Mouse (Mus musculus): ENCODE results near the gene Sgms2. TPM values are rescaled to one million over a fixed set of nuclear protein-coding genes. Genes with fewer than 3 reads are reported as not detected.

The Sgms2 gene
- polyA plus RNA-seq, 1 experiment from 2014 or later: 1.5 TPM

DNA sequence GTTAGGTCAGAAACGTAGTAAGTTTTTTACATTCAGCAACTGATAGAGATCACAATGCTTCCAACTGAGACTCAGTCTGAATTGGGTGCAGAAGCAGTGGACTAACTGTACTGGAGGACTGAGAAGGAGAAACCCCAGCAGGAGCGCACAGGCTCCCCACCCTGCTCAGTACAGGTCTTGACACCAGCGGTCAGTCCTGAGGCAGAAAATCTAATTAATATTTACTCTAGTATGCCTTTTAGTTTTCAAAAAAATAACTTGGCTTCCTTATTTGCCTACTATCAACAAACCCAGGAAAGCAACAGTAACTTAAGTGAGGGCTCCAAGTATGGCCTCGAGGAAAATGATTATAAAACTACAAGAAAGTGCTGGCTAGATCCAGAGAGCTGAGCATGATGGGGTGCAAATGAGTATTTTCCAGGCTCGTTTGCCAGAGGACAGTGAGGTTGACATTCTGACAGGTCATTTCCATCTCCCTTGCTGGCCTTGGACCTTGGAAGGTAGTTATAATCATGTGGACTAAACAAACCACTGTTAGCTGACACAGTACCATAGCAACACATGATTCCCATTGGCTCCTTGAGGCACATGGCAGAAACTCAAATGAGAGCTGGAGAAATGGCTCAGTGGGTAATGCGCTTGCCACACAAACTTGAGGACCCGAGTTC is 25.3 kb upstream of the Sgms2 start:
- Histone ChIP-seq H3K27me3 (ENCODE audit: control insufficient read depth, insufficient read depth, low read length) (no peaks in the 10 kb centered on the region), H3K4me1 (ENCODE audit: control insufficient read depth, insufficient read depth, low read length) (no peaks in the 10 kb centered on the region), H3K4me3 (ENCODE audit: low read depth, low read length) (no peak overlapping the region), H3K9ac (ENCODE audit: low read length) (no peak overlapping the region), H3K27ac (replicated peaks; ENCODE audit: low read depth, low read length) (no peak overlapping the region), H3K36me3 (ENCODE audit: control insufficient read depth, insufficient read depth, low read length) (no peaks in the 10 kb centered on the region), H3K9me3 (ENCODE audit: control insufficient read depth, low read length) (no peaks in the 10 kb centered on the region), H3K4me2 (ENCODE audit: low read depth, severe bottlenecking) (no peak overlapping the region)
- 82% methylated on average over 7 of the region's 7 CpGs for WGBS
- DNase-seq (ENCODE audit: low spot score) (no peak), ATAC-seq (ENCODE audit: insufficient number of reproducible peaks, low FRiP score, low TSS enrichment, low read depth) (no peak)

DNA sequence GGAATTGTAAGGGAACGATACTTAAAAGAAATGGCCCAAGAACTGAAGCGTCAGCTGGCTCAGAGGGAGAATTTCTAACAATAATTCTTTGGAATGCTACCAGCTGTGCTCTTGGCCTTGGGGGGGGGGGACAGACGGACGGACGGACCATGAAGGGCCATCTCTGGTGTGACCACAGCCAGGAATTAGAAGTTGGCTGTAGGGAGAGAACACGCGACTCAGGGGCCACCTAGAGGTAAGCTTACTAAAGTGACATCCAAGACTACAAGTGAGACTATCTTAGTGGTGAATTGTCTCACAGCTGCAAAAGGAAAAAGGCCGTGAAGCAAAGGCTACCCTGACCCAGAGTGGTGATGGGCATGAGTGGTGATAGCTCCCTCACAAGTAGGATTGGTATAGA is 20.4 kb upstream of the Sgms2 start:
- Histone ChIP-seq H3K9ac (ENCODE audit: low read length) (no peak overlapping the region), H3K4me1 (ENCODE audit: control insufficient read depth, insufficient read depth, low read length) (no peaks in the 10 kb centered on the region), H3K4me2 (ENCODE audit: low read depth, severe bottlenecking) (no peak overlapping the region), H3K27me3 (ENCODE audit: control insufficient read depth, insufficient read depth, low read length) (no peaks in the 10 kb centered on the region), H3K27ac (replicated peaks; ENCODE audit: low read depth, low read length) (no peak overlapping the region), H3K4me3 (ENCODE audit: low read depth, low read length) (no peak overlapping the region), H3K36me3 (ENCODE audit: control insufficient read depth, insufficient read depth, low read length) (no peaks in the 10 kb centered on the region), H3K9me3 (ENCODE audit: control insufficient read depth, low read length) (no peaks in the 10 kb centered on the region)
- 75% methylated on average over 8 of the region's 8 CpGs for WGBS
- ATAC-seq (ENCODE audit: insufficient number of reproducible peaks, low FRiP score, low TSS enrichment, low read depth) (no peak), DNase-seq (ENCODE audit: low spot score) (no peak)

DNA sequence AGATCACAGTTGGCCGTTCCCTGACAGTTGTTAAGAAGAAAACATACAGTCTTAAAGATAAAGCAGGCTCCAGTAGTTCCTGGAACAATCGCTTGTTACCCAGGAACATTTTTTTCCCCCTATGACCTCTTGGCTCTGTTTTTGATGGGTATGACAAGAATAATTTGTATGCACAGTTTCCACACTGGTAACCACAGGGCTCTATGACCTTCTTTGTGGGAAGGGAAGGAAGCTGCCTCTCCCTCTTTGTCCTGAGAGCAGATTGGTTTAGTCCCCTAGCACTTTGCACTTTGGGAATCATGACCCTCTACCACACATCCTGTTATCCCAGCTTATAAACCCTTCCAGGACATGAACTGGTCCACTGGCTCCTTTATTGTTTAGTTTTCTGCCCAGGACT is 16.8 kb upstream of the Sgms2 start:
- Histone ChIP-seq H3K27ac (replicated peaks; ENCODE audit: low read depth, low read length) (no peak overlapping the region), H3K9me3 (ENCODE audit: control insufficient read depth, low read length) (no peaks in the 10 kb centered on the region), H3K4me2 (ENCODE audit: low read depth, severe bottlenecking) (no peak overlapping the region), H3K36me3 (ENCODE audit: control insufficient read depth, insufficient read depth, low read length) (no peaks in the 10 kb centered on the region), H3K4me1 (ENCODE audit: control insufficient read depth, insufficient read depth, low read length) (no peaks in the 10 kb centered on the region), H3K4me3 (ENCODE audit: low read depth, low read length) (no peak overlapping the region), H3K27me3 (ENCODE audit: control insufficient read depth, insufficient read depth, low read length) (no peaks in the 10 kb centered on the region), H3K9ac (ENCODE audit: low read length) (no peak overlapping the region)
- 84% methylated on average over 2 of the region's 2 CpGs for WGBS
- DNase-seq (ENCODE audit: low spot score) (no peak), ATAC-seq (ENCODE audit: insufficient number of reproducible peaks, low FRiP score, low TSS enrichment, low read depth) (no peak)

DNA sequence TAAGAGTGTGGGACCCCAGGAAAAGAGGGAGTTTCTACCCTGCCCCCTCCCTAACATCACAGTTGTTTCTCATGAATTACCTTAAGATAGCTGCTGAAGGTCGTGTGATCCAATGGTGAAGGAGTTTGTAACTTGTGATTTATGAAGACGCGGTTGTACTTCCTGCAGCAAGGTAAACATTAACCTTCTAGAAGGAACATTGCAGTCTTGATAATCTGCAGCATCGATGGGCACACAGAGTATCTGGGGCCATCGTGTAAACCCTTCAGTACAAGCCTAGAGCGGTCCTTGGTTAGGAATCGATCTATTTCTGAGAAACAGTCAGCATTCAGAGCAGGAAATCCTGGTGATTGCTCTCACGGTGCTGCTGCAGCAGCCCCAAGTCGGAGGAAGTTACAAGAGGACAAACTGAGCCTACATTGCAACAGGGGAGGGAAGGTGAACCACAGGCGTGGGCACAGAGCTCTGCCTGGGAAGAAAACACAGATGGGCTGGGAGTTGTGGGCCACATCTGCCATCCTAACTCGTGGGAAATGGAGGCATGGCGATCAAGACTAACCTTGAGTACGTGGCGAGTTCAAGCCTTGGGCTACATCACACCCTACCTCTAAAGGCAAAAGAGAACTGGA is 13.5 kb upstream of the Sgms2 start:
- ATAC-seq (ENCODE audit: insufficient number of reproducible peaks, low FRiP score, low TSS enrichment, low read depth) (no peak), DNase-seq (ENCODE audit: low spot score) (no peak)
- Histone ChIP-seq H3K27ac (replicated peaks; ENCODE audit: low read depth, low read length) (no peak overlapping the region), H3K9me3 (ENCODE audit: control insufficient read depth, low read length) (no peaks in the 10 kb centered on the region), H3K4me1 (ENCODE audit: control insufficient read depth, insufficient read depth, low read length) (no peaks in the 10 kb centered on the region), H3K4me3 (ENCODE audit: low read depth, low read length) (no peak overlapping the region), H3K27me3 (ENCODE audit: control insufficient read depth, insufficient read depth, low read length) (no peaks in the 10 kb centered on the region), H3K36me3 (ENCODE audit: control insufficient read depth, insufficient read depth, low read length) (no peaks in the 10 kb centered on the region), H3K9ac (ENCODE audit: low read length) (no peak overlapping the region), H3K4me2 (ENCODE audit: low read depth, severe bottlenecking) (no peak overlapping the region)
- WGBS: 87% methylated on average over 14 of the region's 14 CpGs

DNA sequence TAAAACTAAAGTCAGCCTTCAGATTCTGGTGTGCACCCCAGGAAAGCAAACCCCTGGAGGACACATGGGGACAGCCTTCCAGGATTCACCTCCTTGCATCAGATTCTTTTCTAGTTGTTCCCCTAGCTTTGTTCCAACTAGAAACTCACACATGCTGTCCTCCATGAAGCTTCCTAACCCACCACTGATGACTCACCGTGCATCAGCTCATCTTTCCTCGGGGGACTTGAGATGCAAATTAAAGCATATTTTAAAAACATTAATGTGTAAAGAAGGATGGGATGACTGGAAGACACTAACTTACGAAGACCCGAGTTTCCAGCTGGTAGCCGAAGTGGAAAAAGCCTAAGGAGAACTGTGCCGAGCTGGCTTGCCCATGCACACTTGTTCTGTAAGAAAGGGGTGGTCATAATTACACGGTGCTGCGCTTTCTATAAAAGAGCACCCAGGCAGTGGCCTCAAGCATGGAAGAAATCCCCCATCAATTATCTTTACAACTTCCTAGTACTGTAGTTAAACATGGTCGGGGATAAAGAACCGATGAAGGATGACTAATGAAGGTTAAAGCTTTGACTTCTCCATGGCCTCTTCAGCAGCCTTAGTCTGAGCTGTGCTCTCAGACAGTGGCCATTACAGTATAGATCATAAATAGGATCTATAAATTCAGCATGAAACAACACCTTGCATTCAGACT is 10.6 kb upstream of the Sgms2 start:
- ATAC-seq (ENCODE audit: insufficient number of reproducible peaks, low FRiP score, low TSS enrichment, low read depth) (no peak), DNase-seq (ENCODE audit: low spot score) (no peak)
- H3K36me3 ChIP-seq (ENCODE audit: control insufficient read depth, insufficient read depth, low read length): no peaks in the 10 kb centered on the region

DNA sequence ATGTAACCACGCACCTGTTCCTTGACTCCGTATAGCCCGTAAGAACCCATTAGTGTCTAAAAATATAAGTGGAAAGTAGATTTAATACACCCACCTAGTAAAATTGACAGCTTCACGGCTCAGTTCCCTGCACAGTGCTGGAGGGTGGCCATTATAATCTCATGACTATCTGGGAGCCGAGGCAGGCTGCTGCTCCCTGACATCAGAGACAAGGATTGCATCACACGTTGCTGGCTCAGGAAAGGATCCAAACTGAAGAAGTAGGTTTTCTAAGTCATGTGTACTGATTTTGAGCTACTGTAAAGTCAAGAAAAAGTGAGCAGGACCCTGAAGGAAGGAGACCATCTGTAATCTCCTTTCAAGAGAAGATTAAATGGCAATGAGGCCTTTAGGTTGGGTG is 8.4 kb upstream of the Sgms2 start:
- ATAC-seq (ENCODE audit: insufficient number of reproducible peaks, low FRiP score, low TSS enrichment, low read depth): no peak
- Histone ChIP-seq H3K4me1 (ENCODE audit: control insufficient read depth, insufficient read depth, low read length) (no peaks in the 10 kb centered on the region), H3K9ac (ENCODE audit: low read length) (no peak overlapping the region), H3K27me3 (ENCODE audit: control insufficient read depth, insufficient read depth, low read length) (no peaks in the 10 kb centered on the region), H3K27ac (replicated peaks; ENCODE audit: low read depth, low read length) (no peak overlapping the region), H3K36me3 (ENCODE audit: control insufficient read depth, insufficient read depth, low read length) (no peaks in the 10 kb centered on the region), H3K4me2 (ENCODE audit: low read depth, severe bottlenecking) (no peak overlapping the region), H3K9me3 (ENCODE audit: control insufficient read depth, low read length) (no peaks in the 10 kb centered on the region), H3K4me3 (ENCODE audit: low read depth, low read length) (no peak overlapping the region)
- DNase-seq (ENCODE audit: low spot score): no peak
- WGBS: 80% methylated on average over 6 of the region's 6 CpGs

More for the DNA sequence above, 10.6 kb upstream of the Sgms2 start:
- no peak overlapping the region for H3K4me3 ChIP-seq (ENCODE audit: low read depth, low read length)
- no peak overlapping the region for H3K9ac ChIP-seq (ENCODE audit: low read length)
- H3K27ac ChIP-seq (replicated peaks; ENCODE audit: low read depth, low read length): no peak overlapping the region
- no peaks in the 10 kb centered on the region for H3K4me1 ChIP-seq (ENCODE audit: control insufficient read depth, insufficient read depth, low read length)
- H3K27me3 ChIP-seq (ENCODE audit: control insufficient read depth, insufficient read depth, low read length): no peaks in the 10 kb centered on the region
- H3K9me3 ChIP-seq (ENCODE audit: control insufficient read depth, low read length): no peaks in the 10 kb centered on the region
- H3K4me2 ChIP-seq (ENCODE audit: low read depth, severe bottlenecking): no peak overlapping the region
- 72% methylated on average over 10 of the region's 10 CpGs for WGBS

DNA sequence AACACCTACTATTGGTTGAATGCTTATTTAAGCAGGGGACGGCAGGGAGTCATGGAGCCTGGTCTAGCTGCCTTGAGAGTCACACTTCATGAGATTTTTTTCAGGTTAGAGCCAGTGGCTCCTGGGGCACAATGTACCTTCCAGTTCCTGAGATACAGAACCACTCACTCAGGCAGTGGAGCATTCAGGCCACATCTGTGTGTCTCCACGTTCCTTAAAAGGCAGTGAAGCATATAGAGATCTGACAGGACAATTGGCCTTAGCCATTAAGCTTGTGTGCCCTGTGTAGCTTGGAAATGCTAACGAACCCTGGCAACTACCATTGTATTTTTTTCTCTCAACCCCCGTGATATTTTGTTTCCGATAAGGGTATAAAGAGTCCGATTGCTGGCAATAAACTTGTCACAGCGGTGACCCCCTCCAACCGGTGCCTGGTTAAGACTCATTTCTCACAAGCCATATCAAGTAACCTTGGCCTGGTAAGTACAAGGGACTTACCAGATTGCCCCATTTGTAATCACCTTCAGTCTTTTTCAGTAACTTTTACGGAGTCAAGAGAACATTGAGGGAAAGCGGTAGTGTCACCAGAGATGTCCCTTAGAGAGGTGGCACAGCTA is 5.4 kb upstream of the Sgms2 start:
- WGBS: 61% methylated on average over 10 of the region's 10 CpGs
- no peak for ATAC-seq (ENCODE audit: insufficient number of reproducible peaks, low FRiP score, low TSS enrichment, low read depth)
- no peak for DNase-seq (ENCODE audit: low spot score)
- Histone ChIP-seq H3K4me3 (ENCODE audit: low read depth, low read length) (no peak overlapping the region), H3K27me3 (ENCODE audit: control insufficient read depth, insufficient read depth, low read length) (no peaks in the 10 kb centered on the region), H3K27ac (replicated peaks; ENCODE audit: low read depth, low read length) (no peak overlapping the region), H3K4me2 (ENCODE audit: low read depth, severe bottlenecking) (no peak overlapping the region), H3K9ac (ENCODE audit: low read length) (no peak overlapping the region), H3K9me3 (ENCODE audit: control insufficient read depth, low read length) (no peaks in the 10 kb centered on the region), H3K36me3 (ENCODE audit: control insufficient read depth, insufficient read depth, low read length) (no peaks in the 10 kb centered on the region), H3K4me1 (ENCODE audit: control insufficient read depth, insufficient read depth, low read length) (no peaks in the 10 kb centered on the region)

DNA sequence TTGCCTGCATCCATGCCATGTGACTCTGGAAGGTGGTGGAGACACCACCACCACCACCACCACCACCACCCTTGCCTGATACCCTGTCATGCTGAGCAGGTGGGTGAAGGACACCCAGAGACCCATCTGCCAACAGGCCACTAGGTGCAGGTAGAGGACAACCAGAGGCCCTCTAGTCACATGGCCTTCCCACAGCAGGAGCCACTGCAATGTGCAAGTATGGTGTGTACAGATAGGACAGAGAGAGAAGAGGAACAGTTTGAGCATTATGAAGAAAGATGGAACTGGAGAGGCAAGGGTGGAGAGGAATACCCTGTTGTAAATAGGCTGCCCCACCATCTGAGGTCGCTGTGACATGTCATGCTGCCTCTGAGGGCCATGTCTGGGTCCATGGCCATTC is 3.9 kb upstream of the Sgms2 start:
- no peak overlapping the region for H3K9ac ChIP-seq (ENCODE audit: low read length)
- no peaks in the 10 kb centered on the region for H3K4me1 ChIP-seq (ENCODE audit: control insufficient read depth, insufficient read depth, low read length)
- no peak overlapping the region for H3K4me3 ChIP-seq (ENCODE audit: low read depth, low read length)
- DNase-seq (ENCODE audit: low spot score): no peak
- H3K27ac ChIP-seq (replicated peaks; ENCODE audit: low read depth, low read length): no peak overlapping the region
- no peak for ATAC-seq (ENCODE audit: insufficient number of reproducible peaks, low FRiP score, low TSS enrichment, low read depth)
- H3K9me3 ChIP-seq (ENCODE audit: control insufficient read depth, low read length): no peaks in the 10 kb centered on the region
- no peaks in the 10 kb centered on the region; the same call in 1 of the 2 replicates for H3K27me3 ChIP-seq (ENCODE audit: control insufficient read depth, insufficient read depth, low read length)
- H3K36me3 ChIP-seq (ENCODE audit: control insufficient read depth, insufficient read depth, low read length): no peaks in the 10 kb centered on the region
- WGBS: 75% methylated on average over 1 of the region's 1 CpGs
- H3K4me2 ChIP-seq (ENCODE audit: low read depth, severe bottlenecking): no peak overlapping the region
